Mouse (Mus musculus): Measurements from ENCODE around the gene Armc6. TPM values are rescaled to one million over a fixed set of nuclear protein-coding genes. Genes with fewer than 3 reads are reported as not detected.

Armc6 gene
- total RNA-seq, 2 experiments from 2014 or later: 41.7 to 46.3 TPM

- peak in 1 of 2 experiments; percentile 31 for DNase-seq (ENCODE audit: low spot score in 2 of 2)
- intact Hi-C loops (cut with DNase I): no loop called here
These were observed 29.5 kb downstream of the Armc6 start for GRCm38 (mm10) chr8:70204757-70205156.

- DNase-seq (ENCODE audit: low spot score in 2 of 2): peak in 1 of 2 experiments; percentile 54
- intact Hi-C loops (cut with DNase I): no loop called here
These were observed 31.2 kb downstream of the Armc6 start for GRCm38 (mm10) chr8:70203072-70203471.

GRCm38 (mm10) chr8:70201417-70201816 is 32.8 kb downstream of the Armc6 start:
- intact Hi-C loops (cut with DNase I): no loop called here
- DNase-seq (ENCODE audit: low spot score in 2 of 2): no peak

DNA sequence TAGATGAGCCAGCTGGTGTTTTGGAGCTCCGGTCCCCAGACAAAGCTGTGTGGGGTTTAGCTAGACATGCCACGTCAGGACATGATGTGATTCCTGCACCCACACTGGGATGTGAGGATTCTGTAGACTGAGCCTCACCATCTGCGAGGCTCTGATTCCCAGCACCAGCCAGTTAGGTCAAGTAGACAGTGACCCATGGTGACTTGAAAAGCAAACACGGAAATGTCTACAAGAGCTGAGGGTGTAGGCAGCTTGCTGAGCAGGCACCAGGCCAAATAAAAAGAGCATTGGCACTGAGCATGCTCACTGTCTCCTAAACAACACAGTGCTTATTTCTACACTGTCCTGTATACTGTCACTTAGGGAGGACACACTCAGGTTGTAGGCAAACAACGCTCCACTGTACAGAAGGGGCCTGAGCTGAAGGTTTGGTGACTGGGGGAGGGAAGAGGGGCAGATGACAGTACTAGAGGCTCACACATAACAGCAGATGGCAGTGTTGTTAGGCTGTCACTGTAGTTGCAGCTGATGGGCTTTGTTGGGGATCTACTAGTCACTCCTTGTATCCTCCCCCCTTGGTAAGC is 34.1 kb downstream of the Armc6 start:
- intact Hi-C loops (cut with DNase I): no loop called here
- DNase-seq (ENCODE audit: low spot score in 2 of 2): peak; percentile 50 to 75

DNA sequence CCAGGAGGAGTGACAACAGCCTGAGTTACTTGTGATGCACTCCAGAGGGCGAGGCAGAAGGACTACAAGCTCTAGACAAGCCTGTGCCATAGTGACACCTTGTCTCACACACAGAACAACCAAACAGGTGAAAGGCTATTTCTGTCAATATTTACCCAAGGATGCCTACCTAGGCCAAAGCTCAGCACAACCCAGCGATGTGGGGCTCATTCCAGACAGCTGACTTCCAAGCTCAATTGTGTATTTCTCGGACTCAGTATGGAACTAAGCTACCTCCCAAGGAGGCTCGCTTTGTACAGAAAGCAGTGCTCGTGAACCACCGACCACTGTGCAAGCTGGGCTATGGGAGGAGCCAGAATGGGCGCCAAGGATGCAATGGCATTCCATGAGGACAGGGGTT is 36.7 kb downstream of the Armc6 start:
- intact Hi-C loops (cut with DNase I): no loop called here
- no peak for DNase-seq (ENCODE audit: low spot score in 2 of 2)

DNA sequence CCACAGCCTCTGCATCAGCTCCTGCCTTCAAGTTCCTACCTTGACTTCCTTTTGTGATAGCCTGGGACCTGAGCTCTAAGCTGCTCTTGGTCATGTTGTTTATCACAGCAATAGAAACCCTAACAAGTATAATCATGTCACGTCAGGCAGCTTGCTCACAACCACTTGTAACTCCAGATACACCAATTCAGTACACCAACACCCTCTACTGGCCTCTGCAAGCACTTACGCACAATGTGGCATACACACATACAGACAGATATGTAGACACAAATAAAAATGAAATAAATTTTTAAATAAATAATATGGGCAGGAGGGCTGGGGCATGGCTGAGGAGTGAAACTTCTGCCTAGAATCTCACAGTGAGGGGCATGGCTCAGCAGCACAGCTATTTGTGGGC is 38.5 kb downstream of the Armc6 start:
- intact Hi-C loops (cut with DNase I): no loop called here
- no peak for DNase-seq (ENCODE audit: low spot score in 2 of 2)

DNA sequence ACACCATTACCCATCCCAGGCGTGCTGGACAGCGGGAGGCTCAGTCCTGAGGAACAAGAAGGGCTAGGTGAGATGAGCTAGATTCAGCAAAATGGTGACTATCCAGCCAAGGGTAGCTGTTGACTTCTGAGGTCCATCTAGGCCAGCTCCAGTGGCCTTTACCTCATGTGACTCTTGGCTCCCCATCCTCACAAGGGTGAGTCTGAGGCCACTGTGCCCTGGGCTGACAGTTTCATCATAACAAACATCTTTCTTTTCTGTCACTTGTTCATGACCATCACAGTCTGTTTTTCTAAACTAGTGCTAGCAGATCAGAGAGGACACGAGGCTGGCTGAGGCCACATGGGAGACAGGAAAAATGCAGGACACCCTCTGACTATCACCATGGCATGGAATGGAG is 40.1 kb downstream of the Armc6 start:
- no peak for DNase-seq (ENCODE audit: low spot score in 2 of 2)
- intact Hi-C loops (cut with DNase I): no loop called here

- intact Hi-C loops (cut with DNase I): no loop called here
- no peak for DNase-seq (ENCODE audit: low spot score in 2 of 2)
These were observed 41.0 kb downstream of the Armc6 start for GRCm38 (mm10) chr8:70193238-70193637.

DNA sequence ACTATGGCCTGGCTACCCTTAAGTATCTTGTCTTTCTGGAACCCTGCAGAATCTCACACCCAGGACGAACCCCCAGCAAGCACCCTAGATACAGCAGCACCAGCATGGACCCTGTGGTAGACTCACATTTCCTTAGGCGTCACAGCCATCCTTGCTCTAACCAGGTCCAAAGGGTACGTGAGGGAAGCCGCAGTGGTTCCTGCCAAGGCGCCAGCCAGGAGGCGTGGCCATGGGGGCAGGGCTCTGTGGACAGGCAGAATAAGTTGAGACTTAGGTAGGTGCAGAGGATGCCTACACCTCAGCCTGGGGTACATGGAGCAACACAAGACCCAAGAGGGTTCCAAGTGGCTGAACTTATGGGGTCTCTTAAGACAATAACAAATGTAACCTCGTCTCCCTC is 45.6 kb downstream of the Armc6 start:
- intact Hi-C loops (cut with DNase I): no loop called here
- DNase-seq (ENCODE audit: low spot score in 2 of 2): no peak

DNA sequence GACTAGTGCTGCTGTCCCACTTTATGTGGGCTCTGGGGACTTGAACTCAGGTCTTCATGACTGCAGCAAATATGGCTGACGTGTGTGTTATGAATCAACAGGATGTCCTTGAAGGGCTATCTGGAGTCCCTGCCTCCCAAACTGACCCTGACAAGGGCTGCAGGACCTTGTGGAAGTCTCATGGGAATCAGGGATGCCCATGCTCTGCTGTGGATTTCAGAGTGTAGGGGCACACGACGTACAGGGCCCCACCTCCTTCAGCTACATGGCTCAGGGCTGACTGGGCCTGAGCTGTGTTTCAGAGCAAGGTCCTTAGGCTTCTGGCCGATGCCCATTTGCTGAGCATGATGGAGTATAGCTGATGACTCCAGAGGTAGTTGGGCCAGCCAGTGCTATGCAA is 51.1 kb downstream of the Armc6 start:
- intact Hi-C loops (cut with DNase I): no loop called here
- no peak for DNase-seq (ENCODE audit: low spot score in 2 of 2)

GRCm38 (mm10) chr8:70181903-70182252 is 52.4 kb downstream of the Armc6 start:
- no peak for DNase-seq (ENCODE audit: low spot score in 2 of 2)
- intact Hi-C loops (cut with DNase I): no loop called here

DNA sequence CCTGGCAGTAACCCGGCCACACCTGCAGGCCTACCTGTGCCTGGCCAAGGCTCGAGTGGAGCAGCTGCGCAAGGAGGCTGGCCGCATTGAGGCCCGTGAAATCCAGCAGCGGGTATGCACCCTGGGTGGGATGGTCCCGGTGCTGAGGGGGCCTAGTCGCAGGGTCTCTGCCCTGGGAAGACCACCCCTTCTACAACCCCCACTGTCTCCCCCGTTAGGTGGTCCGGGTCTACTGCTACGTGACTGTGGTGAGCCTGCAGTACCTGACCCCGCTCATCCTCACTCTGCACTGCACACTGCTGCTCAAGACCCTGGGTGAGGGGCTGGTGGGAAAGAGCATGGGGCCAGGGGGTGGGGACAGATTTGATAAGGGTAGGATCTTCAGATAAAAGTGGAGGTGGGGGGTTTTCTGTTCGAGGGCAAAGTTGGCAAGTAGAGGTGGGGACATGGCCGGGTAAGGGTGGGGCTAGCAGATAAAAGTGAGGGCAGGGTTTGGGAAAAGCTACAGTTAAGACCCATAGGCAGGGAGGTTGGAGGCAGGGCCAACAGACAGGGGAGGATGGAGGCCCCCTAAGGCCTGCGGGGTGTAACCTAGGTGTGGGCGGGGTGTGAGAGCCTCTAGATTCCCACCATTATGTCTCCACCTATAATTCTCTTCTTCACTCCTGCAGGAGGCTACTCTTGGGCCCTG is 52.9 kb downstream of the Armc6 start:
- intact Hi-C loops (cut with DNase I): no loop called here
- no peak for DNase-seq (ENCODE audit: low spot score in 2 of 2)

GRCm38 (mm10) chr8:70179082-70179481 is 55.2 kb downstream of the Armc6 start:
- intact Hi-C loops (cut with DNase I): loop anchor here (5.0 kb wide), 1 partner anchor 43 kb away; no protein-coding TSS in a partner anchor
- no peak for DNase-seq (ENCODE audit: low spot score in 2 of 2)

- no peak for DNase-seq (ENCODE audit: low spot score in 2 of 2)
- intact Hi-C loops (cut with DNase I): loop anchor here (5.0 kb wide), 1 partner anchor 44 kb away; no protein-coding TSS in a partner anchor
These were observed 56.0 kb downstream of the Armc6 start for GRCm38 (mm10) chr8:70178231-70178630.

GRCm38 (mm10) chr8:70174079-70174478 is 60.2 kb downstream of the Armc6 start:
- intact Hi-C loops (cut with DNase I): no loop called here
- peak in 1 of 2 experiments; percentile 28 for DNase-seq (ENCODE audit: low spot score in 2 of 2)

- intact Hi-C loops (cut with DNase I): no loop called here
- no peak for DNase-seq (ENCODE audit: low spot score in 2 of 2)
These were observed 60.9 kb downstream of the Armc6 start for GRCm38 (mm10) chr8:70173320-70173719.

DNA sequence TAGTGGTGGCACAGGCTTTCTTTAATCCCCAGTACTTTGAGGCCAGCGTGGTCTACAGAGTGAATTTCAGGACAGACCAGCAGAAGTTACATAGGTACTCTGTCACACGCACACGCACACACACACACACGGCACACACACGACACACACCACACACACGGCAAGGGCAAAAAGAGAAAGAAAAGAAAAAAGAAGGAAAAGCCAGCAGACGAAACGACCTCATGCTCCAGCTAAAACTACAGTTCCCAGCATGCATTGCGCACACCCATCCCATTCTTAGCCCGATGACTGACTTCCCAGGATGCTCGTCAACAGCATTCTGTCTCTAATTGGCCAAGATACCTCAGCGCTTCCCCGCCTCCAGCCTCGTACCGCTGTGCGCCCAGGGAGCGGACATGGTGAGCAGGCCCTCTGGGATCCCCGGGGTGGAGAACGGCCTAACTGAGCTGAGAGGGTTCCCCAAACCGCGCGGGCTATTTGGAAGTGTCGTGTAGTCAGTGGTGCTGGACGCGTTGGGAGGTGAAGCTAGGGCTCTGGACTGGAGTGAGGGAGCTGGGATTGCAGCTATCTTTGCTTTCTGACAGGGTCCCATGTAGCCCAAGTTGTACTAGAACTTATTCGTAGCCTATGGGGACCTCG is 62.1 kb downstream of the Armc6 start, which contains the start of gene Tmem161a:
Gene Tmem161a, plus strand, starts transcription at position 314 of the 639 bp plus-strand sequence.
- peak; percentile 94 to 97 for DNase-seq (ENCODE audit: low spot score in 2 of 2)
- intact Hi-C loops (cut with DNase I): no loop called here

DNA sequence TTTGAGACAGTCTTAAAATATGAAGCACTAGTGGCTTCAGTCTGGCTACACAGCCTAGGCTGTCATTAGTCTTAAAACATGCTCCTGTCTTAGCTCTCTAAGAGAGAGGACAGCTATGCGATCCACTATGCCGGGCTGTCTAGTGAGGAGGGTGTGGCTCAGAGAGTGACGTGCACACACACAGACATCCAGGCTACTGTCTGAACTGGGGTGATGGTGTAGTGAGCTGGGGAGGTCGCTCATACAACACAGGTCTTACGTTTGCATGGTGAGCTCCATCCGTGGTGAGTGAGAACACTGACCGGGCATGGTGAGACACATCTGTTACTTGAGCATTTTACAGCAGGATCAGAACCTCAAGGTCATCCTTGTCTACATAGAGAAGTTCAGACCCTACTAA is 63.0 kb downstream of the Armc6 start:
- intact Hi-C loops (cut with DNase I): no loop called here
- DNase-seq (ENCODE audit: low spot score in 2 of 2): no peak

- intact Hi-C loops (cut with DNase I): no loop called here
- no peak for DNase-seq (ENCODE audit: low spot score in 2 of 2)
These were observed 63.5 kb downstream of the Armc6 start for GRCm38 (mm10) chr8:70170748-70171147.
